Mouse (Mus musculus): Measurements from ENCODE around the gene Eif2b4. TPM values are rescaled to one million over a fixed set of nuclear protein-coding genes. Genes with fewer than 3 reads are reported as not detected.

Gene Eif2b4
- polyA plus RNA-seq, 1 experiment, result 87.1 TPM

- TF ChIP-seq POLR2A (IDR thresholded peaks at IDR 0.05; ENCODE audit: borderline replicate concordance, insufficient read depth, low read length) (no peak), CTCF (IDR thresholded peaks at IDR 0.05; ENCODE audit: borderline replicate concordance, insufficient read depth, low read depth, low read length) (no peak)
- Histone ChIP-seq H3K4me3 (replicated peaks; ENCODE audit: insufficient read depth, low read depth, low read length) (peak overlapping the region; percentile 90), H3K27me3 (ENCODE audit: control insufficient read depth, insufficient read depth, low read length) (no peaks in the 10 kb centered on the region), H3K4me1 (ENCODE audit: control insufficient read depth, insufficient read depth, low read length) (peaks cover 4% of the 10 kb centered on the region; the same call in 1 of the 2 replicates), H3K27ac (ENCODE audit: insufficient read depth, low read length) (peak overlapping the region; percentile 60)
- DNase-seq, result no peak
- WGBS, result 11% methylated on average over 25 of the region's 25 CpGs
Measured at GRCm38 (mm10) chr5:31193631-31194281, 526 bp upstream of the Eif2b4 start.

DNA sequence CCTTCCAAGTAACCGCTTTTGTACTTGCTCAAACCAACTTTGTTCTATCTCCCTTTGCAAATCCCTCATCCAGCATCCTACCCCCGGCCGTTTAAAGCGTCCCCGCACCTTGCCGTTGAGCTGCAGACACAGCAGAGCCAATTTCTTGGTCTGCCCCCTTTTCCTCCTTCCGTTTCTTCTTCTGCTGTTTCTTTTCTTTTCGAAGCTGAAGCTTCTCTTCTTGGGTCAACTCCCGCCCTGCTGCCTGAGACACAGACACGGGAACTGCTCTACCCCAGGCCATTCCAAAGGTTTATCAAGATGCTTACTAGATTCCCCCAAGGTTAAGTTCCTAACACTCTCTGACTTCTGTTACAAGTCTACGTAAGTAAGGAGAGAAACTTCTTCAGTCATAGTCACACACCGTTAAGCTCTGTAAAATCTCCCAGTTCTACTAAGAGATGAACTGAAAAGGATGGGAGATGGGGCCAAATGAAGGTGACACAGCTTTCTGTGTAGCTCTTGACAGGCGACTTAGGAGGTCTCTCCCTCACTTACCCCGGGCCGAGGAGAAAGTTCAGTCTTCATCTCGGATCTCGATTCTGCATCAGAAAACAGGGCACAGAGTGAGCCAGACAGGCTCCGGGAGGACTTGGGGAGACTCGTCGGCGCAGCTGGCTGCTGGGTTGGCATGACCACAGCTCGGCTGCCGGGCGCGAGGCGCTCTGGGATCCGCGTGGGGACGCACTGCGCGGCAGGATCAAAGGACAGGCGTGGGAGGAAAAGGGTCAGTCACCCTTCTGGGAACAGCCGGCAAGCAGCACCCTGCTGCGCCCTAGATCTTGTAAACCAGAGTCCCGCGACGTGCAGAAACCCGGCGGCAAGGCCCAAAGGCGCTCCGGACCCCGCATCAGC lies 938 bp downstream of the Eif2b4 start:
- no peak for DNase-seq

GRCm38 (mm10) chr5:31190201-31190600 lies 3.0 kb downstream of the Eif2b4 start:
- H3K4me1 ChIP-seq (ENCODE audit: control insufficient read depth, insufficient read depth, low read length), result peaks cover 4% of the 10 kb centered on the region; the same call in 1 of the 2 replicates
- H3K27ac ChIP-seq (ENCODE audit: insufficient read depth, low read length), result no peak overlapping the region
- 89% methylated on average over 9 of the region's 9 CpGs for WGBS
- TF ChIP-seq CTCF (IDR thresholded peaks at IDR 0.05; ENCODE audit: borderline replicate concordance, insufficient read depth, low read depth, low read length) (no peak), POLR2A (IDR thresholded peaks at IDR 0.05; ENCODE audit: borderline replicate concordance, insufficient read depth, low read length) (no peak)
- no peak overlapping the region for H3K4me3 ChIP-seq (replicated peaks; ENCODE audit: insufficient read depth, low read depth, low read length)
- DNase-seq, result no peak
- no peaks in the 10 kb centered on the region for H3K27me3 ChIP-seq (ENCODE audit: control insufficient read depth, insufficient read depth, low read length)

More for the DNA sequence above, 938 bp downstream of the Eif2b4 start:
- H3K4me3 ChIP-seq (replicated peaks; ENCODE audit: insufficient read depth, low read depth, low read length), result peak overlapping the region; percentile 90
- H3K4me1 ChIP-seq (ENCODE audit: control insufficient read depth, insufficient read depth, low read length), result peaks cover 4% of the 10 kb centered on the region; the same call in 1 of the 2 replicates
- peak overlapping the region; percentile 74 for H3K27ac ChIP-seq (ENCODE audit: insufficient read depth, low read length)
- no peaks in the 10 kb centered on the region for H3K27me3 ChIP-seq (ENCODE audit: control insufficient read depth, insufficient read depth, low read length)
- no peak for TF ChIP-seq POLR2A (IDR thresholded peaks at IDR 0.05; ENCODE audit: borderline replicate concordance, insufficient read depth, low read length)
- no peak for TF ChIP-seq CTCF (IDR thresholded peaks at IDR 0.05; ENCODE audit: borderline replicate concordance, insufficient read depth, low read depth, low read length)
- 11% methylated on average over 42 of the region's 42 CpGs for WGBS

- Histone ChIP-seq H3K4me1 (ENCODE audit: control insufficient read depth, insufficient read depth, low read length) (peaks cover 4% of the 10 kb centered on the region; the same call in 1 of the 2 replicates), H3K4me3 (replicated peaks; ENCODE audit: insufficient read depth, low read depth, low read length) (no peak overlapping the region), H3K27ac (ENCODE audit: insufficient read depth, low read length) (no peak overlapping the region), H3K27me3 (ENCODE audit: control insufficient read depth, insufficient read depth, low read length) (no peaks in the 10 kb centered on the region)
- TF ChIP-seq CTCF (IDR thresholded peaks at IDR 0.05; ENCODE audit: borderline replicate concordance, insufficient read depth, low read depth, low read length) (no peak), POLR2A (IDR thresholded peaks at IDR 0.05; ENCODE audit: borderline replicate concordance, insufficient read depth, low read length) (no peak)
- WGBS, result 70% methylated on average over 4 of the region's 4 CpGs
- no peak for DNase-seq
Measured at GRCm38 (mm10) chr5:31188223-31188840, 4.9 kb downstream of the Eif2b4 start.

- WGBS, result 57% methylated on average over 4 of the region's 4 CpGs
- Histone ChIP-seq H3K27me3 (ENCODE audit: control insufficient read depth, insufficient read depth, low read length) (no peaks in the 10 kb centered on the region), H3K4me1 (ENCODE audit: control insufficient read depth, insufficient read depth, low read length) (no peaks in the 10 kb centered on the region), H3K27ac (ENCODE audit: insufficient read depth, low read length) (no peak overlapping the region), H3K4me3 (replicated peaks; ENCODE audit: insufficient read depth, low read depth, low read length) (no peak overlapping the region)
- no peak for TF ChIP-seq CTCF (IDR thresholded peaks at IDR 0.05; ENCODE audit: borderline replicate concordance, insufficient read depth, low read depth, low read length)
- no peak for TF ChIP-seq POLR2A (IDR thresholded peaks at IDR 0.05; ENCODE audit: borderline replicate concordance, insufficient read depth, low read length)
- DNase-seq, result no peak
Measured at GRCm38 (mm10) chr5:31183678-31184077, 9.6 kb downstream of the Eif2b4 start.

DNA sequence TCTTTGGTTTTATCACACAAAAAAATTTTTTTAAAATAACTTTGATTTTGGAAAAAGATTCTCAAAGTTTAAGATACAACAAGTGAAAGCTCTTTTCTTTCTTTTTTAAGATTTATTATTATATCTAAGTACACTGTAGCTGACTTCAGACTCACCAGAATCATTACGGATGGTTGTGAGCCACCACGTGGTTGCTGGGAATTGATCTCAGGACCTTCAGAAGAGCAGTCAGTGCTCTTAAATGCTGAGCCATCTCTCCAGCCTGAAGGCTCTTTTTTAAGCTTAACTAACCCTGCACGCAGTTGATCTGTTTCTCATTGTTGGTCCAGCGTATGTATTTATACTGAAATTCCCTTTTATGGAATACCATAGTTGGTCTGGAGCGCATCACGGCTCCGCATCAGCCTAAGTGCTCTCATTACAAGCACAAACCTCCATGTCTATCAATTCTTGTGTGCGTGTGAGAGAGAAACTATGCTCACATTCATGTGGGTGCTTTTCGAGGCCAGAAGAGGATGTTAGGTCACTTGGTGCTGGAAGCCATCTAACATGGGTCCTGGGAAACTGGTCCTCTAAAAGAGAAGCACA lies 12.0 kb downstream of the Eif2b4 start:
- no peak for TF ChIP-seq POLR2A (IDR thresholded peaks at IDR 0.05; ENCODE audit: borderline replicate concordance, insufficient read depth, low read length)
- no peak for TF ChIP-seq CTCF (IDR thresholded peaks at IDR 0.05; ENCODE audit: borderline replicate concordance, insufficient read depth, low read depth, low read length)
- no peaks in the 10 kb centered on the region for H3K4me1 ChIP-seq (ENCODE audit: control insufficient read depth, insufficient read depth, low read length)
- H3K27ac ChIP-seq (ENCODE audit: insufficient read depth, low read length), result no peak overlapping the region
- DNase-seq, result no peak
- H3K27me3 ChIP-seq (ENCODE audit: control insufficient read depth, insufficient read depth, low read length), result no peaks in the 10 kb centered on the region
- WGBS, result 92% methylated on average over 9 of the region's 9 CpGs
- no peak overlapping the region for H3K4me3 ChIP-seq (replicated peaks; ENCODE audit: insufficient read depth, low read depth, low read length)

Data from cerebellum, adult 2 months (tissue).